Mouse (Mus musculus) ES-Bruce4 (cell line): ENCODE measurements at regions not wholly inside any gene's neighbourhood (a gene's known extent, or its start where the extent isn't known, plus 50 kb on each side); places are given as distances from the start of the nearest gene placed in this dataset.

ENCODE experiments used
- CTCF ChIP-seq: IDR thresholded peaks from one replicate; pipeline ENCODE4 v1.8.1; 2011; ENCODE audit warnings: low read depth, low read length
- EP300 ChIP-seq: IDR thresholded peaks from 2 replicates; pipeline ENCODE4 v1.6.1; 2011; ENCODE audit warnings: low read depth, low read length; ENCODE audit not compliant: insufficient read depth
- POLR2A ChIP-seq: IDR thresholded peaks from one replicate; pipeline ENCODE4 v1.8.1; 2011; ENCODE audit warnings: low read length; ENCODE audit not compliant: insufficient read depth

DNA sequence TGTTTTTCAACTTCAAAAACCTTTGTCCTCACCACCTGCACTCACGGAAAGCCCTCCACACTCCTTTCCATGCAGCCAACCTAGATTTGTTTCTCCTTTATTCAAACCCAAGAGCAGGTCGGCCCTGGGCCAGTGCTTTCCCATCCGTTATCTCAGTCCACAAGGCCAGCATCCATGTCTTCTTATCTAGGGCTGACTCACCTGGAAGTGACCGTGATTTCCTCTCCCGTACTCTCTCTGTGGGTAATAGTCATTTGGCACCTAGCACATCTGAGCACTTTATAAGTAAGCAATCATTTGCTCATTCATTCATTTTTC, 106.2 kb downstream of the Rassf10 start:
- no peak for TF ChIP-seq EP300
- no peak for TF ChIP-seq CTCF
- no peak for TF ChIP-seq POLR2A
